Mouse (Mus musculus) stomach, postnatal 0 days (tissue): Measurements from ENCODE around the gene Ap1m2.

Experiments
- CTCF ChIP-seq: IDR thresholded peaks from 2 replicates; pipeline ENCODE4 v1.5.1; 2016; ENCODE audit warnings: antibody characterized with exemption, low read depth, mild to moderate bottlenecking, moderate library complexity
- EP300 ChIP-seq: optimal IDR thresholded peaks from 2 replicates; pipeline ENCODE3; 2016; ENCODE audit warnings: antibody characterized with exemption

DNA sequence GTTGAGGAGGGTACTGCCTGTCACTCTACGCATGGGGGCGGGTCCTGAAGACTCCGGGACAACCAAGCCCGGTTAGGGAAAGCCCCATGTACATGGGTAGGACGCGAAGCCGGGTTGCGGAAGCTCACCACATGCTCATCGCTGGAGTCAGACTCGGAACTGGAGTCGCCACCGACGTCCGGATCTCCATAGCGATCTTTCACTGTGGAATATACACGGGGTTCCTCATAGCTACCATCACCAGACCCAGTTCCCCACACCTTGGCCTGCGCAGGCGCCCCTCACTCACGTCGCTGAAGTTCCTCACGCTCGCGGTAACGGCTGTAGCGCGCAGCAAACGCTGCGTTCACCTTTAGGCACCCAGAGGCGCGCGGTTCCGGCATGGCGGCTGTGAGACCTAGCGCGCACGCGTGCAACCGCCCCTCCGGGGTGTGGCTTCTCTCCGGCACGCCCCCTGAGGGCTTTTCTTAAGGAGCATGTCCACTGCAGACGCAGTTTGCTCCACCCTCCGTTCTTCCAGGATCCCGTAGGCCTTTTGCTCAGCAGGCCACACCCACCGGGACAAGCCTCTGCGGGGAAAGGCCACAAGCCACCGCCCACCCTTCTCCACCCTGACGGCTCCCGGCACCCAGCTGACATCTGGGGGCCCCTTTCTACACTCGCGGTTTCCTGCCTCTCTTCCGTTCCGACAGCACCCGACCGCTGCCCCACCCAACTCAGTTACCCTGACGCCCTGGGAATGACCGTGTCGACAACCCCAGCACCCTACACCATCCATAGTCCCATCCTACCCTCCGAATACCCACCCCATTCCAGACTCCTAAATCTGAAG is 24.4 kb downstream of the Ap1m2 start, which contains the start of gene Kri1:
- no peak for TF ChIP-seq EP300
- TF ChIP-seq CTCF, result peak; percentile 35
